Mouse (Mus musculus) embryonic fibroblast, embryonic 13.5 days (primary cell): ENCODE results near the gene Cyb5d2.

ENCODE experiments used
- CTCF ChIP-seq: IDR thresholded peaks from 2 replicates; pipeline ENCODE4 v1.5.1; 2011; ENCODE audit warnings: mild to moderate bottlenecking, control low read depth, low read length, moderate library complexity, borderline replicate concordance; ENCODE audit not compliant: insufficient read depth
- POLR2A ChIP-seq: IDR thresholded peaks from 2 replicates; pipeline ENCODE4 v1.6.1; 2011; ENCODE audit warnings: low read depth, mild to moderate bottlenecking, control low read depth, low read length, moderate library complexity

DNA sequence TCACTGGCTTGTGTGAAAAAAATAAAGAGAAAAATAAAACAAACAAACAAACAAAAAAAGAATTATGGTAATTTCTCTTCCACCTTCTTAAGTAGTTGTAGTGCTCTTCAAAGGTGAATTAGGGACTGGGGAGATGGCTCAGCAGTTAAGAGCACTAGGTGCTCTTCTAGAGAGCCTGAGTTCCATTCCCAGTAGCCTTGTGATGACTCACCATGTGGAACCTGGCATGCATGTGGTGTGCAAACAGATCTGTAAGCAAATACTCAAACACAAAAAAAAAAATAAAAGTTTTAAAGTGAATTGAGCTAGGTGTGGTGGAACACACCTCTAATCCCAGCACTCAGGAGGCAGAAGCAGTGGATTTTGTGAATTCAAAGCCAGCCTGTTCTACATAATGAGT, 47.6 kb upstream of the Cyb5d2 start:
- TF ChIP-seq CTCF (no peak), POLR2A (no peak)
